Comparison of ENCODE assay signal across 13 mouse cellular contexts in genomic region chr1:132201511-132201860, GRCm38 (mm10). TPM values are rescaled to one million over a fixed set of nuclear protein-coding genes. Genes with fewer than 3 reads are reported as not detected.
DNase-seq lines count a peak whose midpoint lies in the region; ATAC-seq and TF ChIP-seq lines count a peak whose summit lies in the region.
"Had no signal": no experiment of that assay in that cellular context is flagged by ENCODE, and none has a peak within 500 bp of the region (broad histone marks: within the 10 kb centered on the region; RNA-seq: fewer than 3 reads in every experiment).

No protein-coding gene starts in this region.

- TF ChIP-seq POLR2A in cerebellum, adult 2 months (IDR thresholded peaks at IDR 0.05; ENCODE audit: borderline replicate concordance, insufficient read depth, low read length), result no peak

- DNase-seq in cerebellum, adult 2 months, result no peak
- DNase-seq in neural tube, embryonic 10.5 days (ENCODE audit: extremely low spot score, low spot score), result peak; percentile 14
- DNase-seq in right cerebral cortex, adult 2 months (ENCODE audit: low spot score in 2 of 2), result no peak
- DNase-seq in right cerebral cortex, postnatal 25 days, result no peak
- no peak for DNase-seq in layer of hippocampus, adult 2 months (ENCODE audit: low spot score in 2 of 2)

- H3K4me2 ChIP-seq in embryonic facial prominence, embryonic 13.5 days, result peak overlapping the region; percentile 54
- peak overlapping the region; percentile 46 for H3K4me2 ChIP-seq in hindbrain, embryonic 16.5 days (ENCODE audit: low read length)

- ATAC-seq in cerebellum, adult (ENCODE audit: insufficient number of reproducible peaks, low FRiP score, low TSS enrichment), result no peak
- ATAC-seq in embryonic facial prominence, embryonic 13.5 days (ENCODE audit: insufficient number of reproducible peaks, insufficient read depth, low FRiP score, low TSS enrichment, low read depth), result no peak
- ATAC-seq in hindbrain, embryonic 16.5 days, result no peak

- no peak for TF ChIP-seq CTCF in cerebellum, adult 2 months (IDR thresholded peaks at IDR 0.05; ENCODE audit: borderline replicate concordance, insufficient read depth, low read depth, low read length)
- no peak for TF ChIP-seq CTCF in layer of hippocampus, adult 2 months (conservative IDR thresholded peaks at IDR 0.05)

- H3K4me1 ChIP-seq in cerebellum, adult 2 months (ENCODE audit: control insufficient read depth, insufficient read depth, low read length), result peaks cover 11% of the 10 kb centered on the region; the same call in 1 of the 2 replicates
- H3K4me1 ChIP-seq in embryonic facial prominence, embryonic 13.5 days, result peaks cover 32% of the 10 kb centered on the region
- H3K4me1 ChIP-seq in hindbrain, embryonic 16.5 days (ENCODE audit: control insufficient read depth, insufficient read depth, low read depth, low read length), result peaks cover 45% of the 10 kb centered on the region

- H3K4me3 ChIP-seq in cerebellum, adult 2 months (replicated peaks; ENCODE audit: insufficient read depth, low read depth, low read length), result peak overlapping the region; percentile 79
- peak overlapping the region; percentile 36 for H3K4me3 ChIP-seq in embryonic facial prominence, embryonic 13.5 days
- H3K4me3 ChIP-seq in hindbrain, embryonic 16.5 days (ENCODE audit: low read length), result peak overlapping the region; percentile 39
- no peak overlapping the region for H3K4me3 ChIP-seq in layer of hippocampus, adult 2 months
- H3K4me3 ChIP-seq: intestine, embryonic 15.5 days had no signal

- H3K9me3 ChIP-seq in embryonic facial prominence, embryonic 13.5 days, result no peaks in the 10 kb centered on the region
- H3K9me3 ChIP-seq in hindbrain, embryonic 16.5 days (ENCODE audit: control insufficient read depth, low read length), result no peaks in the 10 kb centered on the region
- H3K9me3 ChIP-seq: intestine, embryonic 15.5 days had no signal

- no peaks in the 10 kb centered on the region for H3K27me3 ChIP-seq in cerebellum, adult 2 months (ENCODE audit: control insufficient read depth, insufficient read depth, low read length)
- peaks cover 53% of the 10 kb centered on the region for H3K27me3 ChIP-seq in embryonic facial prominence, embryonic 13.5 days
- no peaks in the 10 kb centered on the region for H3K27me3 ChIP-seq in hindbrain, embryonic 16.5 days (replicated peaks; ENCODE audit: control insufficient read depth, insufficient read depth, low read length)
- H3K27me3 ChIP-seq: Patski had no signal

- H3K9ac ChIP-seq in embryonic facial prominence, embryonic 13.5 days, result peak overlapping the region; percentile 62
- peak overlapping the region; percentile 33; the same call in 1 of the 2 replicates for H3K9ac ChIP-seq in hindbrain, embryonic 16.5 days (ENCODE audit: low read depth, low read length)
- H3K9ac ChIP-seq: intestine, embryonic 15.5 days had no signal

- no peaks in the 10 kb centered on the region for H3K36me3 ChIP-seq in embryonic facial prominence, embryonic 13.5 days
- H3K36me3 ChIP-seq in hindbrain, embryonic 16.5 days (ENCODE audit: control insufficient read depth, insufficient read depth, low read length), result no peaks in the 10 kb centered on the region
- H3K36me3 ChIP-seq: intestine, embryonic 15.5 days had no signal

- H3K27ac ChIP-seq in cerebellum, adult 2 months (ENCODE audit: insufficient read depth, low read length), result 0 out of 2 replicates have a peak overlapping the region, but pooled peaks have one; percentile 28
- H3K27ac ChIP-seq in embryonic facial prominence, embryonic 13.5 days, result peak overlapping the region; percentile 60
- peak overlapping the region; percentile 65; the same call in 1 of the 2 replicates for H3K27ac ChIP-seq in hindbrain, embryonic 16.5 days (ENCODE audit: low read depth, low read length)
- H3K27ac ChIP-seq in layer of hippocampus, adult 2 months, result no peak overlapping the region
- H3K27ac ChIP-seq: intestine, embryonic 15.5 days had no signal

- 27% methylated on average over 4 of the region's 4 CpGs for WGBS in cerebellum, adult 2 months
- WGBS in embryonic facial prominence, embryonic 13.5 days, result 30% methylated on average over 4 of the region's 4 CpGs
- WGBS in hindbrain, embryonic 16.5 days, result 28% methylated on average over 4 of the region's 4 CpGs

RNA-seq across cellular contexts. Expression of gene AC124108.1, which starts 10.2 kb away (rescaled TPM):
- 3.2 and 3.6 TPM in 2 replicates for polyA plus RNA-seq in cerebellum, adult 2 months (2012; rRNA removed)
- 0.34 and 0.37 TPM in 2 replicates for polyA plus RNA-seq in embryonic facial prominence, embryonic 13.5 days (2015; fragmentation: Nextera tagmentation; extraction: Ambion mirVana)
- 1.8 and 2.3 TPM in 2 replicates for polyA plus RNA-seq in hindbrain, embryonic 16.5 days (2015; fragmentation: Nextera tagmentation; extraction: Ambion mirVana)
- total RNA-seq in layer of hippocampus, adult 2 months (2021), result under 1 TPM; 0.47 to 0.61 TPM
- polyA plus RNA-seq: small intestine, adult 2 months had no signal

RNA-seq across cellular contexts. Expression of gene Lemd1, which starts 10.3 kb away (rescaled TPM):
- 7.1 and 7.6 TPM in 2 replicates for polyA plus RNA-seq in cerebellum, adult 2 months (2012; rRNA removed)
- 1.2 and 1.8 TPM in 2 replicates for polyA plus RNA-seq in embryonic facial prominence, embryonic 13.5 days (2015; fragmentation: Nextera tagmentation; extraction: Ambion mirVana)
- polyA plus RNA-seq in hindbrain, embryonic 16.5 days (2015; fragmentation: Nextera tagmentation; extraction: Ambion mirVana), result 11.4 and 14.0 TPM in 2 replicates
- total RNA-seq in layer of hippocampus, adult 2 months (2021), result under 1 TPM; 0.64 to 0.88 TPM
- total RNA-seq: heart, adult 8-10 months had no signal

RNA-seq across cellular contexts. Expression of gene Gm10188, which starts 28.1 kb away (rescaled TPM):
- not detected in 2 replicates for polyA plus RNA-seq in cerebellum, adult 2 months (2012; rRNA removed)
- polyA plus RNA-seq in embryonic facial prominence, embryonic 13.5 days (2015; fragmentation: Nextera tagmentation; extraction: Ambion mirVana), result not detected in 2 replicates
- not detected in 2 replicates for polyA plus RNA-seq in hindbrain, embryonic 16.5 days (2015; fragmentation: Nextera tagmentation; extraction: Ambion mirVana)
- total RNA-seq in layer of hippocampus, adult 2 months (2021), result not detected
- total RNA-seq: heart, adult 8-10 months; left cerebral cortex, postnatal 14 days had no signal
- polyA plus RNA-seq: intestine, embryonic 15.5 days; small intestine, adult 2 months had no signal
